Mouse (Mus musculus): Measurements from ENCODE around the gene Kin. TPM values are rescaled to one million over a fixed set of nuclear protein-coding genes. Genes with fewer than 3 reads are reported as not detected.

Kin gene
- polyA plus RNA-seq, 1 experiment from 2014 or later, result 42.8 TPM

GRCm38 (mm10) chr2:10126122-10126521 is 45.7 kb downstream of the Kin start:
- no peak overlapping the region for H3K9ac ChIP-seq (replicated peaks; ENCODE audit: low read length)
- H3K27ac ChIP-seq (replicated peaks; ENCODE audit: low read depth, low read length), result no peak overlapping the region
- 84% methylated on average over 4 of the region's 4 CpGs for WGBS
- no peak overlapping the region for H3K4me2 ChIP-seq (ENCODE audit: low read depth, low read length)
- H3K36me3 ChIP-seq (replicated peaks; ENCODE audit: control insufficient read depth, insufficient read depth, low read depth, low read length), result no peaks in the 10 kb centered on the region
- no peaks in the 10 kb centered on the region for H3K4me1 ChIP-seq (ENCODE audit: control insufficient read depth, insufficient read depth, low read length)
- H3K4me3 ChIP-seq (ENCODE audit: low read depth, low read length), result no peak overlapping the region
- no peak for ATAC-seq (replicated peaks; ENCODE audit: insufficient number of reproducible peaks, low FRiP score, low TSS enrichment, low read depth)
- DNase-seq (ENCODE audit: low spot score), result no peak
- H3K9me3 ChIP-seq (replicated peaks; ENCODE audit: control insufficient read depth, low read length), result no peaks in the 10 kb centered on the region
- no peaks in the 10 kb centered on the region for H3K27me3 ChIP-seq (ENCODE audit: control insufficient read depth, insufficient read depth, low read length)

DNA sequence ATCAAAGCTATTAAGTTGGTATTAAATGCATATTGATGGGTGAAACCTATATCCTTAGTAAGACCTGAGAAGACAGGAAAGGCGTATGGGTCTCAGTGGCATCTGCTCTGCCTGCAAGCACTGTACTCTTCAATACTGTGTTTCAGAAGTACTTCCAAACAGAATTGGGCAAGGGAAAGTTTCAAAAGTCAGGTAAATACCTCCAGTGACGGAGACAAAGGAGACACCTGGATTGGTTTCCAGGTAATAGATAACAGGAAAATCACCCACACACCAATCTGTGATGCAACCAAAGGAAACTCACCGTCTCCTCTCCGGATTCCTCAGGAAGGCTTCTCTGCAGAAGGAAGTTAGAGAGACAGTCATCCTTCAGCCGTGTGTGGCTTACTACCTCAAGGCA is 47.1 kb downstream of the Kin start:
- no peaks in the 10 kb centered on the region for H3K9me3 ChIP-seq (replicated peaks; ENCODE audit: control insufficient read depth, low read length)
- no peak overlapping the region for H3K4me2 ChIP-seq (ENCODE audit: low read depth, low read length)
- no peak overlapping the region for H3K9ac ChIP-seq (replicated peaks; ENCODE audit: low read length)
- no peaks in the 10 kb centered on the region for H3K27me3 ChIP-seq (ENCODE audit: control insufficient read depth, insufficient read depth, low read length)
- no peaks in the 10 kb centered on the region for H3K4me1 ChIP-seq (ENCODE audit: control insufficient read depth, insufficient read depth, low read length)
- no peak overlapping the region for H3K4me3 ChIP-seq (ENCODE audit: low read depth, low read length)
- no peaks in the 10 kb centered on the region for H3K36me3 ChIP-seq (replicated peaks; ENCODE audit: control insufficient read depth, insufficient read depth, low read depth, low read length)
- DNase-seq (ENCODE audit: low spot score) (no peak), ATAC-seq (replicated peaks; ENCODE audit: insufficient number of reproducible peaks, low FRiP score, low TSS enrichment, low read depth) (no peak)
- 87% methylated on average over 5 of the region's 5 CpGs for WGBS
- H3K27ac ChIP-seq (replicated peaks; ENCODE audit: low read depth, low read length), result no peak overlapping the region

GRCm38 (mm10) chr2:10128571-10128970 is 48.2 kb downstream of the Kin start:
- 89% methylated on average over 4 of the region's 4 CpGs for WGBS
- no peaks in the 10 kb centered on the region for H3K4me1 ChIP-seq (ENCODE audit: control insufficient read depth, insufficient read depth, low read length)
- no peak overlapping the region for H3K27ac ChIP-seq (replicated peaks; ENCODE audit: low read depth, low read length)
- H3K36me3 ChIP-seq (replicated peaks; ENCODE audit: control insufficient read depth, insufficient read depth, low read depth, low read length), result no peaks in the 10 kb centered on the region
- H3K9me3 ChIP-seq (replicated peaks; ENCODE audit: control insufficient read depth, low read length), result no peaks in the 10 kb centered on the region
- no peak overlapping the region for H3K4me2 ChIP-seq (ENCODE audit: low read depth, low read length)
- DNase-seq (ENCODE audit: low spot score) (no peak), ATAC-seq (replicated peaks; ENCODE audit: insufficient number of reproducible peaks, low FRiP score, low TSS enrichment, low read depth) (no peak)
- H3K9ac ChIP-seq (replicated peaks; ENCODE audit: low read length), result no peak overlapping the region
- H3K27me3 ChIP-seq (ENCODE audit: control insufficient read depth, insufficient read depth, low read length), result no peaks in the 10 kb centered on the region
- H3K4me3 ChIP-seq (ENCODE audit: low read depth, low read length), result no peak overlapping the region

GRCm38 (mm10) chr2:10130341-10130990 is 50.1 kb downstream of the Kin start:
- Histone ChIP-seq H3K36me3 (replicated peaks; ENCODE audit: control insufficient read depth, insufficient read depth, low read depth, low read length) (no peaks in the 10 kb centered on the region), H3K4me1 (ENCODE audit: control insufficient read depth, insufficient read depth, low read length) (no peaks in the 10 kb centered on the region), H3K27me3 (ENCODE audit: control insufficient read depth, insufficient read depth, low read length) (no peaks in the 10 kb centered on the region), H3K9me3 (replicated peaks; ENCODE audit: control insufficient read depth, low read length) (no peaks in the 10 kb centered on the region), H3K27ac (replicated peaks; ENCODE audit: low read depth, low read length) (no peak overlapping the region), H3K9ac (replicated peaks; ENCODE audit: low read length) (no peak overlapping the region), H3K4me2 (ENCODE audit: low read depth, low read length) (no peak overlapping the region), H3K4me3 (ENCODE audit: low read depth, low read length) (no peak overlapping the region)
- DNase-seq (ENCODE audit: low spot score), result no peak
- ATAC-seq (replicated peaks; ENCODE audit: insufficient number of reproducible peaks, low FRiP score, low TSS enrichment, low read depth), result no peak
- WGBS, result 63% methylated on average over 8 of the region's 8 CpGs

GRCm38 (mm10) chr2:10131296-10131695 is 50.9 kb downstream of the Kin start, which contains the start of gene Itih2:
Itih2 (minus strand) TSS chr2:10131396.
- Histone ChIP-seq H3K27me3 (ENCODE audit: control insufficient read depth, insufficient read depth, low read length) (no peaks in the 10 kb centered on the region), H3K4me3 (ENCODE audit: low read depth, low read length) (no peak within 1 kb of the TSS), H3K27ac (replicated peaks; ENCODE audit: low read depth, low read length) (no peak within 1 kb of the TSS), H3K9ac (replicated peaks; ENCODE audit: low read length) (no peak within 1 kb of the TSS), H3K4me2 (ENCODE audit: low read depth, low read length) (no peak within 1 kb of the TSS), H3K4me1 (ENCODE audit: control insufficient read depth, insufficient read depth, low read length) (no peaks in the 10 kb centered on the region), H3K9me3 (replicated peaks; ENCODE audit: control insufficient read depth, low read length) (no peaks in the 10 kb centered on the region), H3K36me3 (replicated peaks; ENCODE audit: control insufficient read depth, insufficient read depth, low read depth, low read length) (no peaks in the 10 kb centered on the region)
- WGBS, result 92% methylated on average over 4 of the region's 4 CpGs
- no peak for DNase-seq (ENCODE audit: low spot score)
- ATAC-seq (replicated peaks; ENCODE audit: insufficient number of reproducible peaks, low FRiP score, low TSS enrichment, low read depth), result no peak

GRCm38 (mm10) chr2:10132128-10132527 is 51.7 kb downstream of the Kin start:
- H3K27me3 ChIP-seq (ENCODE audit: control insufficient read depth, insufficient read depth, low read length), result no peaks in the 10 kb centered on the region
- no peak overlapping the region for H3K4me3 ChIP-seq (ENCODE audit: low read depth, low read length)
- 91% methylated on average over 1 of the region's 1 CpGs for WGBS

DNA sequence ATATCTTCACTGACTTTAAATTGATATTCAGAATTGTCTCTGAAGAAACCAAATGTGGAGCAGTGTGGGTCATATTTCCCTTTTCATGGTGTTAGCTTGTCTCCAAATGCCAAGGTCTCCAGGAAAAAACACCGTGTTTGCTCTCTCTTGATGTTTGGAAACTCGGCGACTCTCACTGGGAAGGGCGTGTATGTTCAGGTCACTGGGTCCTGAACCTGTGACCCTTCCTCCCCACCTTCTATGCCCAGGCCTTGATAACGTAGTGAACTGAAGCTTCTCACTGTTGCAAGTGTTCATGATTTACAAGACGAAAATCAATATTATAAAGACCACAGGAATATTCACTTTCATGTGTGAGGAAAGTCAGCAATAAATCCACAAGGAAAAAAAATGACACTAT is 53.5 kb downstream of the Kin start:
- no peaks in the 10 kb centered on the region for H3K27me3 ChIP-seq (ENCODE audit: control insufficient read depth, insufficient read depth, low read length)
- WGBS, result 69% methylated on average over 6 of the region's 6 CpGs
- H3K4me2 ChIP-seq (ENCODE audit: low read depth, low read length), result no peak overlapping the region
- no peaks in the 10 kb centered on the region for H3K4me1 ChIP-seq (ENCODE audit: control insufficient read depth, insufficient read depth, low read length)
- H3K4me3 ChIP-seq (ENCODE audit: low read depth, low read length), result no peak overlapping the region
- no peak for DNase-seq (ENCODE audit: low spot score)
- no peaks in the 10 kb centered on the region for H3K9me3 ChIP-seq (replicated peaks; ENCODE audit: control insufficient read depth, low read length)
- H3K36me3 ChIP-seq (replicated peaks; ENCODE audit: control insufficient read depth, insufficient read depth, low read depth, low read length), result no peaks in the 10 kb centered on the region
- no peak for ATAC-seq (replicated peaks; ENCODE audit: insufficient number of reproducible peaks, low FRiP score, low TSS enrichment, low read depth)
- H3K9ac ChIP-seq (replicated peaks; ENCODE audit: low read length), result no peak overlapping the region
- H3K27ac ChIP-seq (replicated peaks; ENCODE audit: low read depth, low read length), result no peak overlapping the region

More at GRCm38 (mm10) chr2:10132128-10132527, 51.7 kb downstream of the Kin start:
- H3K4me1 ChIP-seq (ENCODE audit: control insufficient read depth, insufficient read depth, low read length), result no peaks in the 10 kb centered on the region
- H3K4me2 ChIP-seq (ENCODE audit: low read depth, low read length), result no peak overlapping the region
- no peaks in the 10 kb centered on the region for H3K9me3 ChIP-seq (replicated peaks; ENCODE audit: control insufficient read depth, low read length)
- DNase-seq (ENCODE audit: low spot score), result no peak
- no peaks in the 10 kb centered on the region for H3K36me3 ChIP-seq (replicated peaks; ENCODE audit: control insufficient read depth, insufficient read depth, low read depth, low read length)
- no peak for ATAC-seq (replicated peaks; ENCODE audit: insufficient number of reproducible peaks, low FRiP score, low TSS enrichment, low read depth)
- H3K9ac ChIP-seq (replicated peaks; ENCODE audit: low read length), result no peak overlapping the region
- H3K27ac ChIP-seq (replicated peaks; ENCODE audit: low read depth, low read length), result no peak overlapping the region

DNA sequence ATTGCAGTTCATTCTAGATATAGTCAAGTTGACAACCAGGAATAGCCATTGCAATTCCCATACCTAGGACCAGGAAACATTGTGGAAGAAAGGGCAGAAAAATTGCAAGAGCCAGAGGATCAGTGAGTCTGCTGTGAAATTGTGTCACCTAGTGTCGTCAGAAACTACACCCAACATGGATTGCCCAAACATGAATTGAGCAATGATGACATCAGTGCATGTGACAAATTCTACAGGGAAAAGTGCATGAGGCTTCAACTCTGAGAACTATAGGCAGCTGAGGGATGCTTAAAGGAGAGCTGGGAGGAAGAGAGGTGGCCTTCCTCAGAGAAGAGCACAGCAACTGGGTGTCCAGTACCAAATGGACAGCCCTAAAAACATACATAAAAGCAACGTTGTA is 56.9 kb downstream of the Kin start:
- no peaks in the 10 kb centered on the region for H3K36me3 ChIP-seq (replicated peaks; ENCODE audit: control insufficient read depth, insufficient read depth, low read depth, low read length)
- no peak overlapping the region for H3K27ac ChIP-seq (replicated peaks; ENCODE audit: low read depth, low read length)
- no peaks in the 10 kb centered on the region for H3K27me3 ChIP-seq (ENCODE audit: control insufficient read depth, insufficient read depth, low read length)
- no peak overlapping the region for H3K4me3 ChIP-seq (ENCODE audit: low read depth, low read length)
- H3K4me2 ChIP-seq (ENCODE audit: low read depth, low read length), result no peak overlapping the region
- 88% methylated on average over 2 of the region's 2 CpGs for WGBS
- H3K9ac ChIP-seq (replicated peaks; ENCODE audit: low read length), result no peak overlapping the region
- no peak for DNase-seq (ENCODE audit: low spot score)
- ATAC-seq (replicated peaks; ENCODE audit: insufficient number of reproducible peaks, low FRiP score, low TSS enrichment, low read depth), result no peak
- no peaks in the 10 kb centered on the region for H3K9me3 ChIP-seq (replicated peaks; ENCODE audit: control insufficient read depth, low read length)
- no peaks in the 10 kb centered on the region for H3K4me1 ChIP-seq (ENCODE audit: control insufficient read depth, insufficient read depth, low read length)

Measured in embryonic facial prominence, embryonic 11.5 days (tissue).